Mouse (Mus musculus) skeletal muscle tissue, postnatal 0 days (tissue): ENCODE data around the gene Gm49368. TPM values are rescaled to one million over a fixed set of nuclear protein-coding genes. Genes with fewer than 3 reads are reported as not detected.

Source experiments
- polyA plus RNA-seq: library from polyadenylated mRNA; unstranded; fragments of >200 nt; fragmentation: Nextera tagmentation; extraction: Ambion mirVana; gene quantifications from 2 replicates; pipeline ENCODE4 v1.2.1, GENCODE M21; 2015

The Gm49368 gene
- polyA plus RNA-seq = not detected in 2 replicates

GRCm38 (mm10) chr7:128062456-128062855 is at the start of gene Gm49368, which contains the start of gene Itgam:
Gene Gm49368 (plus strand): TSS chr7:128062683.
Gene Itgam (plus strand): TSS chr7:128062640.

GRCm38 (mm10) chr7:128128741-128129720 is 66.5 kb downstream of the Gm49368 start, which contains the start of gene Itgax:
Gene Itgax (plus strand): TSS chr7:128129547.

GRCm38 (mm10) chr7:128154076-128154475 is 91.6 kb downstream of the Gm49368 start, which contains the start of gene Itgad:
Gene Itgad (plus strand): TSS chr7:128154376.

Other genes with a start within 250 kb of the Gm49368 start
- 54.6 and 62.0 TPM in 2 replicates for gene Stx4a, start 238.4 kb upstream of the Gm49368 start, polyA plus RNA-seq
- gene Stx1b, start 238.1 kb upstream of the Gm49368 start, polyA plus RNA-seq = 1.3 TPM in 2 replicates
- 3.4 and 3.6 TPM in 2 replicates for gene Zfp646, start 186.5 kb upstream of the Gm49368 start, polyA plus RNA-seq
- gene Zfp668, start 185.9 kb upstream of the Gm49368 start, polyA plus RNA-seq = 7.1 and 7.3 TPM in 2 replicates
- gene Prss53, start 171.7 kb upstream of the Gm49368 start, polyA plus RNA-seq = 0.91 and 1.0 TPM in 2 replicates
- not detected in 2 replicates for gene Gm21974, start 167.2 kb upstream of the Gm49368 start, polyA plus RNA-seq
- gene Vkorc1, start 167.1 kb upstream of the Gm49368 start, polyA plus RNA-seq = 145 and 153 TPM in 2 replicates
- gene Bckdk, start 158.6 kb upstream of the Gm49368 start, polyA plus RNA-seq = 110 and 114 TPM in 2 replicates
- 20.8 and 22.2 TPM in 2 replicates for gene Kat8, start 150.2 kb upstream of the Gm49368 start, polyA plus RNA-seq
- 0.18 and 0.77 TPM in 2 replicates for gene Prss8, start 132.6 kb upstream of the Gm49368 start, polyA plus RNA-seq
- 14.3 and 14.4 TPM in 2 replicates for gene Prss36, start 116.0 kb upstream of the Gm49368 start, polyA plus RNA-seq
- gene Fus, start 95.2 kb upstream of the Gm49368 start, polyA plus RNA-seq = 165 and 191 TPM in 2 replicates
- 55.0 and 60.4 TPM in 2 replicates for gene Pycard, start 68.8 kb upstream of the Gm49368 start, polyA plus RNA-seq
- 49.1 and 51.6 TPM in 2 replicates for gene Trim72, start 58.7 kb upstream of the Gm49368 start, polyA plus RNA-seq
- gene Itgam, start within 50 bp of the Gm49368 start, polyA plus RNA-seq = 1.7 TPM in 2 replicates
- gene Itgax, start 66.9 kb downstream of the Gm49368 start, polyA plus RNA-seq = 0.04 and 0.05 TPM in 2 replicates
- gene Itgad, start 91.7 kb downstream of the Gm49368 start, polyA plus RNA-seq = 0.21 and 0.32 TPM in 2 replicates
- gene Cox6a2, start 143.7 kb downstream of the Gm49368 start, polyA plus RNA-seq = 1,575 and 2,022 TPM in 2 replicates
- 7.5 and 8.2 TPM in 2 replicates for gene Armc5, start 174.7 kb downstream of the Gm49368 start, polyA plus RNA-seq
- gene 9130023H24Rik, start 175.3 kb downstream of the Gm49368 start, polyA plus RNA-seq = 3.0 and 3.6 TPM in 2 replicates
- gene Tgfb1i1, start 184.1 kb downstream of the Gm49368 start, polyA plus RNA-seq = 51.5 and 58.6 TPM in 2 replicates
- 0.14 TPM in 1 of 2 replicates, not detected in the other for gene Slc5a2, start 203.0 kb downstream of the Gm49368 start, polyA plus RNA-seq
- 7.9 and 11.3 TPM in 2 replicates for gene BC017158, start 235.5 kb downstream of the Gm49368 start, polyA plus RNA-seq